Mouse (Mus musculus): ENCODE results near the gene Zfpm1.

- TF ChIP-seq CTCF (IDR thresholded peaks at IDR 0.05; ENCODE audit: control insufficient read depth, insufficient read depth, insufficient replicate concordance, low read depth, low read length) (0 out of 2 replicates have a peak, but pooled peaks have one; percentile 5), POLR2A (IDR thresholded peaks at IDR 0.05; ENCODE audit: control insufficient read depth, low read depth, low read length) (peak; percentile 35; the same call in 1 of the 2 replicates)
Measured at GRCm38 (mm10) chr8:122281317-122282034, 465 bp upstream of the Zfpm1 start.

Measured in testis, adult 2 months (tissue).